Mouse (Mus musculus): ENCODE measurements around the gene Rmnd5b. TPM values are rescaled to one million over a fixed set of nuclear protein-coding genes. Genes with fewer than 3 reads are reported as not detected.

Gene Rmnd5b
- polyA plus RNA-seq, 1 experiment = 27.4 TPM

DNA sequence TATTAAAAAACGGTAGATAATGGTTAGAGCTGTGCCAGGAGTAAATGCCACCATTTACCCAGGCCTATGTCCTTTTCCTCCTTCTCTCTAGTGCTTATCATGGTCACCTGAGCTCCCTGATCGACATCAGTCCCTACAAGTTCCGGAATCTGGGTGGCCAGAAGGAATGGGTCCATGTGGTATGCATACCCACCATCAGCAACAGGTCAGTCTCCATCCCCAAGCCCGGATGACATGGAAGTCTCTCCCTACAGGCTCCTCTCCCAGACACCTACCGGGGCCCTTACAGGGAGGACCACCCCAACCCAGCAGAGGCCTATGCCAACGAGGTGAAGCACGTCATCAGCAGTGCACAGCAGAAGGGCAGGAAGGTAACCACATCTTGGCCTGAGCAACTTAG, 43.8 kb downstream of the Rmnd5b start:
- Histone ChIP-seq H3ac (ENCODE audit: control insufficient read depth, insufficient read length, low read depth) (no peak overlapping the region), H3K79me2 (ENCODE audit: control insufficient read depth, insufficient read depth) (peaks cover 17% of the 10 kb centered on the region), H3K79me3 (ENCODE audit: low read depth) (no peaks in the 10 kb centered on the region), H3K36me3 (ENCODE audit: control insufficient read depth, insufficient read depth) (peaks cover 97% of the 10 kb centered on the region), H3K4me3 (ENCODE audit: insufficient read depth, poor library complexity, severe bottlenecking) (no peak overlapping the region), H3K27me3 (ENCODE audit: control insufficient read depth, insufficient read depth, insufficient read length) (no peaks in the 10 kb centered on the region)
- TF ChIP-seq USF1 (IDR thresholded peaks at IDR 0.05; ENCODE audit: low read depth) = no peak
- TF ChIP-seq MYOG (IDR thresholded peaks at IDR 0.05; ENCODE audit: control insufficient read depth, extremely low read depth, insufficient read length) = no peak
- no peak for TF ChIP-seq MYOD1 (IDR thresholded peaks at IDR 0.05; ENCODE audit: control insufficient read depth, insufficient read length, low read depth)
- TF ChIP-seq CTCF (IDR thresholded peaks at IDR 0.05; ENCODE audit: control insufficient read depth, insufficient read depth, insufficient read length) = no peak
- no peak for TF ChIP-seq MAX (IDR thresholded peaks at IDR 0.05)
- no peak for TF ChIP-seq FOSL1 (IDR thresholded peaks at IDR 0.05; ENCODE audit: insufficient read depth, low read length, poor library complexity, severe bottlenecking)
- TF ChIP-seq CEBPB (IDR thresholded peaks at IDR 0.05; ENCODE audit: low read depth) = no peak

DNA sequence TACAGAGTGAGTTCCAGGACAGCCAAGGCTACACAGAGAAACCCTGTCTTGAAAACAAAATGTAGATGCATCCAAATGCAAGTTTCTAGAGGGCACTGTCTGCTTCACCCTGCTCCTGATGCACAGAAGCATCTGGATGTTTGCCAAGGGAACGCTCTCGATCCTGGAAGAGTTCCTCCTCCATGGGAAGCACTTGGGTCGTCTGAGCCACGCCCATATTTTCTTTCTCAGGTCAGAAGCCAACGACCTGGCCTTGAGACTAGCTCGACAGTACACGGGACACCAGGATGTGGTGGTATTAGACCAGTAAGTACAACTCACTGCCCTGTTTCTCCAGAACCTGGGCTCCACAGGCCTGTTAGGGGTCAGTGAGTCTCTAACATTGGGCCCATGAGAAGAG, 44.5 kb downstream of the Rmnd5b start:
- no peaks in the 10 kb centered on the region for H3K27me3 ChIP-seq (ENCODE audit: control insufficient read depth, insufficient read depth, insufficient read length)
- H3K36me3 ChIP-seq (ENCODE audit: control insufficient read depth, insufficient read depth) = peaks cover 96% of the 10 kb centered on the region
- H3K79me2 ChIP-seq (ENCODE audit: control insufficient read depth, insufficient read depth) = peaks cover 24% of the 10 kb centered on the region
- H3ac ChIP-seq (ENCODE audit: control insufficient read depth, insufficient read length, low read depth) = no peak overlapping the region
- H3K79me3 ChIP-seq (ENCODE audit: low read depth) = peaks cover 3% of the 10 kb centered on the region
- TF ChIP-seq USF1 (IDR thresholded peaks at IDR 0.05; ENCODE audit: low read depth) (no peak), MAX (IDR thresholded peaks at IDR 0.05) (no peak), CTCF (IDR thresholded peaks at IDR 0.05; ENCODE audit: control insufficient read depth, insufficient read depth, insufficient read length) (no peak), CEBPB (IDR thresholded peaks at IDR 0.05; ENCODE audit: low read depth) (no peak), FOSL1 (IDR thresholded peaks at IDR 0.05; ENCODE audit: insufficient read depth, low read length, poor library complexity, severe bottlenecking) (no peak), MYOD1 (IDR thresholded peaks at IDR 0.05; ENCODE audit: control insufficient read depth, insufficient read length, low read depth) (no peak), MYOG (IDR thresholded peaks at IDR 0.05; ENCODE audit: control insufficient read depth, extremely low read depth, insufficient read length) (no peak)
- H3K4me3 ChIP-seq (ENCODE audit: insufficient read depth, poor library complexity, severe bottlenecking) = no peak overlapping the region

DNA sequence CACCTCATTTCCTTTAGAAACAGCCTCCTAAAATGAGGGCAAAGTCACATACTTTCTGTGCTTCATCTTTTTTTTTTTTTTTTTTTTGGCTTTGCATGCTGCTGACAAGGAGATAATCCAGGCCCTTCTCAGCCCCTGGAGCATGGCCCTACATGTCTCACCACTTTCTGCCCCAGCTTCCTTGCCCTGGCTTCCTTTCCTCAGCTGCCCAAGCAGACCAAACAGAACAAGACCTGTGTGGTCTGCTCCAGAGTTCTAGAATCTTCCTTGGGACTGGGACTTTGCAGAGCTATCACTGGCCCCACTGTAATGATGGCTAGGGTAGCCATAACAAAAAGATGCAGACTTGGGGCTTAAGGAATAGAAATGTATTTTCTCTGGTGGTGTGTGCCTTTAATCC, 45.7 kb downstream of the Rmnd5b start:
- no peak for TF ChIP-seq MAX (IDR thresholded peaks at IDR 0.05)
- no peak for TF ChIP-seq MYOG (IDR thresholded peaks at IDR 0.05; ENCODE audit: control insufficient read depth, extremely low read depth, insufficient read length)
- no peak for TF ChIP-seq MYOD1 (IDR thresholded peaks at IDR 0.05; ENCODE audit: control insufficient read depth, insufficient read length, low read depth)
- TF ChIP-seq CTCF (IDR thresholded peaks at IDR 0.05; ENCODE audit: control insufficient read depth, insufficient read depth, insufficient read length) = no peak
- TF ChIP-seq CEBPB (IDR thresholded peaks at IDR 0.05; ENCODE audit: low read depth) = no peak
- TF ChIP-seq FOSL1 (IDR thresholded peaks at IDR 0.05; ENCODE audit: insufficient read depth, low read length, poor library complexity, severe bottlenecking) = no peak
- no peak for TF ChIP-seq USF1 (IDR thresholded peaks at IDR 0.05; ENCODE audit: low read depth)

DNA sequence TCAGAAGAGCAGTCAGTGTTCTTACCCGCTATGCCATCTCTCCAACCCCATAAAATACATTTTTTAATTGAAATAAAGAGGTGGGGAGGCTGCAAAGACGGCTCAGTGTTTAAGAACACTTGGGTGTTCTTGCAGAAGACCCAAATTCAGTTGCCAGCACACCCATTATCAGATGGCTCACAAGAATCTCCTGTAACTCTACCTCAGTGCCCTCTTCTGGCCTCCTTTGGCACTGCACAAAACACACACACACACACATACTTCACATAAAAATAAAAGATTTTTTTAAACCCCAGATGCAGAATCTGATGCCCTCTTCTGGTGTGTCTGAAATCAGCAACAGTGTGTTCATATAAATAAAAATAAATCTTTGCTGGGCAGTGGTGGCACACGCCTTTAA, 46.9 kb downstream of the Rmnd5b start:
- H3K79me3 ChIP-seq (ENCODE audit: low read depth) = peaks cover 11% of the 10 kb centered on the region
- H3K4me3 ChIP-seq (ENCODE audit: insufficient read depth, poor library complexity, severe bottlenecking) = no peak overlapping the region
- peaks cover 73% of the 10 kb centered on the region for H3K36me3 ChIP-seq (ENCODE audit: control insufficient read depth, insufficient read depth)
- no peak for TF ChIP-seq MAX (IDR thresholded peaks at IDR 0.05)
- TF ChIP-seq USF1 (IDR thresholded peaks at IDR 0.05; ENCODE audit: low read depth) = no peak
- no peak for TF ChIP-seq MYOD1 (IDR thresholded peaks at IDR 0.05; ENCODE audit: control insufficient read depth, insufficient read length, low read depth)
- TF ChIP-seq CTCF (IDR thresholded peaks at IDR 0.05; ENCODE audit: control insufficient read depth, insufficient read depth, insufficient read length) = no peak
- TF ChIP-seq FOSL1 (IDR thresholded peaks at IDR 0.05; ENCODE audit: insufficient read depth, low read length, poor library complexity, severe bottlenecking) = no peak
- TF ChIP-seq CEBPB (IDR thresholded peaks at IDR 0.05; ENCODE audit: low read depth) = no peak
- no peak for TF ChIP-seq MYOG (IDR thresholded peaks at IDR 0.05; ENCODE audit: control insufficient read depth, extremely low read depth, insufficient read length)
- H3K27me3 ChIP-seq (ENCODE audit: control insufficient read depth, insufficient read depth, insufficient read length) = no peaks in the 10 kb centered on the region
- H3ac ChIP-seq (ENCODE audit: control insufficient read depth, insufficient read length, low read depth) = no peak overlapping the region
- peaks cover 39% of the 10 kb centered on the region for H3K79me2 ChIP-seq (ENCODE audit: control insufficient read depth, insufficient read depth)

More for the DNA sequence above, 45.7 kb downstream of the Rmnd5b start:
- H3ac ChIP-seq (ENCODE audit: control insufficient read depth, insufficient read length, low read depth) = no peak overlapping the region
- peaks cover 36% of the 10 kb centered on the region for H3K79me2 ChIP-seq (ENCODE audit: control insufficient read depth, insufficient read depth)
- H3K27me3 ChIP-seq (ENCODE audit: control insufficient read depth, insufficient read depth, insufficient read length) = no peaks in the 10 kb centered on the region
- H3K4me3 ChIP-seq (ENCODE audit: insufficient read depth, poor library complexity, severe bottlenecking) = no peak overlapping the region
- peaks cover 10% of the 10 kb centered on the region for H3K79me3 ChIP-seq (ENCODE audit: low read depth)
- H3K36me3 ChIP-seq (ENCODE audit: control insufficient read depth, insufficient read depth) = peaks cover 84% of the 10 kb centered on the region

DNA sequence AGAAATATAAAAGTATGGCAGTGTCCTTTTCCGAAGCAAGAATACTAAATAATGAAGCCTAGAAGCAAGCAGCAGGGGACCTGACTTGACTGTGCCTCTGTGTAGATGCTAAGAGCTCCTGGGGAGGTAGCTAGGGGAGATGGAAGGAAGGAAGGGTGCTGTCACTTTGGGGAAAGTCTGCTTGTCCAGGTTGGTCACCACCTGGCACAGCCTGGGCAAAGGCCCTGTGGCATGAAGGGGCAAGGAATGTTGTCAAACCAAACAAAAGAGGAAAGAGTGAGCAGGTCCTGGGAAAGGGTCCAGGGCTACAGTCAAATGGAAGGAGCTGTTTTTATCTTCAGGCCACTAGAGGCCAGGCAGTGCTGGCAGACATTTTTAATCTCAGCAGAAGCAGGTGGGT, 48.6 kb downstream of the Rmnd5b start:
- H3K36me3 ChIP-seq (ENCODE audit: control insufficient read depth, insufficient read depth) = peaks cover 55% of the 10 kb centered on the region

More for the DNA sequence above, 48.6 kb downstream of the Rmnd5b start:
- Histone ChIP-seq H3K4me3 (ENCODE audit: insufficient read depth, poor library complexity, severe bottlenecking) (no peak overlapping the region), H3ac (ENCODE audit: control insufficient read depth, insufficient read length, low read depth) (no peak overlapping the region), H3K79me3 (ENCODE audit: low read depth) (peaks cover 11% of the 10 kb centered on the region), H3K79me2 (ENCODE audit: control insufficient read depth, insufficient read depth) (peaks cover 39% of the 10 kb centered on the region), H3K27me3 (ENCODE audit: control insufficient read depth, insufficient read depth, insufficient read length) (no peaks in the 10 kb centered on the region)
- TF ChIP-seq USF1 (IDR thresholded peaks at IDR 0.05; ENCODE audit: low read depth) (no peak), CEBPB (IDR thresholded peaks at IDR 0.05; ENCODE audit: low read depth) (no peak), MYOG (IDR thresholded peaks at IDR 0.05; ENCODE audit: control insufficient read depth, extremely low read depth, insufficient read length) (no peak), CTCF (IDR thresholded peaks at IDR 0.05; ENCODE audit: control insufficient read depth, insufficient read depth, insufficient read length) (no peak), FOSL1 (IDR thresholded peaks at IDR 0.05; ENCODE audit: insufficient read depth, low read length, poor library complexity, severe bottlenecking) (no peak), MYOD1 (IDR thresholded peaks at IDR 0.05; ENCODE audit: control insufficient read depth, insufficient read length, low read depth) (no peak), MAX (IDR thresholded peaks at IDR 0.05) (no peak)

All from C2C12 (cell line).